Mouse (Mus musculus) brown adipose tissue, adult 24 weeks (tissue): ENCODE results near the gene Mtr. TPM values are rescaled to one million over a fixed set of nuclear protein-coding genes. Genes with fewer than 3 reads are reported as not detected.

Source experiments
- H3K27ac ChIP-seq: fragments of 200-500 bp; replicated peaks from 2 replicates; pipeline ENCODE4 v1.5.1; 2012; ENCODE audit warnings: low read depth, mild to moderate bottlenecking, low read length
- H3K4me1 ChIP-seq: fragments of 200-500 bp; 2 replicates; pipeline ENCODE4 v1.6.1; 2012; ENCODE audit warnings: low read length, mixed read lengths; ENCODE audit not compliant: control insufficient read depth, insufficient read depth, insufficient read length
- H3K4me3 ChIP-seq: fragments of 200-500 bp; 2 replicates; pipeline ENCODE4 v1.5.1; 2012; ENCODE audit warnings: low read depth, mild to moderate bottlenecking, low read length, moderate library complexity; ENCODE audit not compliant: insufficient read depth
- polyA plus RNA-seq: library from polyadenylated mRNA; stranded (reverse); fragments of >200 nt; gene quantifications from 2 replicates; pipeline ENCODE4 v1.2.4, GENCODE M21; 2012; ENCODE audit not compliant: missing spikeins, insufficient read depth, insufficient read length

The Mtr gene
- polyA plus RNA-seq, 1 experiment: 5.1 TPM

GRCm38 (mm10) chr13:12263996-12264395, 6.1 kb upstream of the Mtr start:
- Histone ChIP-seq H3K27ac (no peak overlapping the region), H3K4me3 (no peak overlapping the region), H3K4me1 (no peaks in the 10 kb centered on the region; the same call in 1 of the 2 replicates)

DNA sequence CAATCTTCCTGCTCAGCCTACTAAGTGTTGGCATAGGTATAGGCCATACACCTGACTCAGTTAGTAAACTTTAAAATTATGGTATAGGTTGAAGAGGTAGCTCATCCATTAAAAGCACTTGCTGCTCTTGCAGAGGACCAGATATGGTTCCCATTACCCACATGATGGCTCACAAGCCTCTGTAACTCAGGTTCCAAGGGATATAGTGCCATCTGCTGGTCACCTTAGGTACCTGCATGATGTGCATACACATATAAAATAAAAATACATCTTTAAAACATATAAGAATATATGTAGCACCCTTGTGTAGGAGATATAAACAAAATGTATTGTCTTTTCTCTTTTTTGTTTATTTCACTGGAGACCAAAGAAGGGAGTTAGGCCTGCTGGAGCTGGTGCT, 3.6 kb upstream of the Mtr start:
- Histone ChIP-seq H3K27ac (no peak overlapping the region), H3K4me1 (no peaks in the 10 kb centered on the region; the same call in 1 of the 2 replicates), H3K4me3 (no peak overlapping the region)

- H3K4me1 ChIP-seq: peaks cover 3% of the 10 kb centered on the region; the same call in 1 of the 2 replicates
- H3K27ac ChIP-seq: peak overlapping the region; percentile 58
- H3K4me3 ChIP-seq: peak overlapping the region; percentile 89
Measured at GRCm38 (mm10) chr13:12256871-12257390, 982 bp downstream of the Mtr start.

GRCm38 (mm10) chr13:12255911-12256705, 1.8 kb downstream of the Mtr start:
- Histone ChIP-seq H3K4me3 (peak overlapping the region; percentile 40; the same call in 1 of the 2 replicates), H3K27ac (no peak overlapping the region; the same call in 1 of the 2 replicates), H3K4me1 (peaks cover 3% of the 10 kb centered on the region; the same call in 1 of the 2 replicates)

GRCm38 (mm10) chr13:12250496-12250895, 7.4 kb downstream of the Mtr start:
- Histone ChIP-seq H3K27ac (no peak overlapping the region), H3K4me1 (no peaks in the 10 kb centered on the region), H3K4me3 (no peak overlapping the region)

DNA sequence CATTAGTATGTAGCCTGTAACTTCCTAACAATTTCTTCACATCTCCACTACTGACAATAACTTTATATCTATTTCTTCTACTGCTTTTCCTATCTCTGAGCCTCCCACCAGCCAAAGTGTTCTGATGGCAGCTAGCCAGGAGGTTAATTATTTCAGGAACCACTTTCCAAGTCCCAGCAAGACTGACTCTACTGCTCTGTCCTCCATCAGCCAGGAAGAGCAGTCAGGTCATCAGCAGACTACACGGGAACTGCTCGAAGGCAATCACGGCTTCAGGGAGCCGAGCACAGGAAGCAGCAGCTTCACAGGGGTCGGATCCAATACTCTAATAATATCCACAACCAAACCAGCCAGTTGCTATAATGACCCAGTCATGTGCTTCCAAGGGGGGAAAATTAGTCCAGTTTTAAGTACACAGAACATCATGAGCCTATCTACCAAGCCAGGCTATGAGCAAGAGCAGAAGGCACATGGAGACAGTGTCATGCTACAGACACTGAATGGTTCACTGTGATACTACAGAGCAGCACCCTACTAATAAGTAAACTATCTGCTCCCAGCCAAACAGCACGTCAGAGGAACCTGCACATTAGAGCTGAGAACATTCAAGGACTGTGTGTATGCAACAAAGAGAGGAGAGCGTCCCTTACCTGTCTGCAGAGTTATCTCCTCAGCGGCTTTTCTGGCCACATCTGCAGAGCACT, 8.6 kb downstream of the Mtr start:
- Histone ChIP-seq H3K4me1 (no peaks in the 10 kb centered on the region), H3K4me3 (no peak overlapping the region), H3K27ac (no peak overlapping the region)

DNA sequence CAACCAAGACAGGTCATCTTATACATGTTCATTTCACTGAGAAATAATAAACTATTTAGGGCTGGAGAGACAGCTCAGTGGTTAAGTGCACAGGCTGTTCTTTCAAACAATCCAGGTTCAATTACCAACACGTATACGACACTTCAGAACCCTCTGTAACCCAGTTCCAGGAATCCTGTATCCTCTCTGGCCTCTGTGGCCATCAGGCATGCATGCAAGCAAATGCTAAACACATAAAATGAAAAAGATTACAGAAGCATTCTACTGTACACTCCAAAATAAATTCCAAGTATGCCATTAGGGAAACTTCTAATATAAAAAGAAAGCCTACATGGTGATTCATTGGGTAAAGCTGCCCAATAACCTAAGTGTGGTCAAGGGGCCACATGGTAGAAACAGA, 12.0 kb downstream of the Mtr start:
- Histone ChIP-seq H3K4me1 (no peaks in the 10 kb centered on the region), H3K4me3 (no peak overlapping the region), H3K27ac (no peak overlapping the region)

DNA sequence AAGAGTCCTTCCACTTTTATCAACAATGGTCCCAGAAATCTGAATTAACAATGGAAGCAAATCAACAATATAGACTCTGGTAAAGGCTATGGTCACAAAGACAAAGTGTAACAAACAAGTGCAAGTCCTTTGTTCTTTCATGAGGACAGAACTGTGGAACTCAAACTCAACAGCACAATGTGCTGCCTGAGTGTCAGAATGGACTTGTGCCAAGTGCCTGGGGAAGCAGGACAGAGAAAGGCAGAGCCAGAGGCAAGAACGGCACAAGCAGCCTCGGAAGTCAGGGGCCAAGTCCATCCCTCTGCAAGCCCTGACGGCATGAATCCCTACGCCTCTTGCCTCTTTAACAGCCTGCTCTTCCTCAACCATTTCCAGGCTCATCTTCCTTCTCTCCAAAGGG, 13.9 kb downstream of the Mtr start:
- no peak overlapping the region for H3K27ac ChIP-seq
- H3K4me1 ChIP-seq: no peaks in the 10 kb centered on the region
- no peak overlapping the region for H3K4me3 ChIP-seq

DNA sequence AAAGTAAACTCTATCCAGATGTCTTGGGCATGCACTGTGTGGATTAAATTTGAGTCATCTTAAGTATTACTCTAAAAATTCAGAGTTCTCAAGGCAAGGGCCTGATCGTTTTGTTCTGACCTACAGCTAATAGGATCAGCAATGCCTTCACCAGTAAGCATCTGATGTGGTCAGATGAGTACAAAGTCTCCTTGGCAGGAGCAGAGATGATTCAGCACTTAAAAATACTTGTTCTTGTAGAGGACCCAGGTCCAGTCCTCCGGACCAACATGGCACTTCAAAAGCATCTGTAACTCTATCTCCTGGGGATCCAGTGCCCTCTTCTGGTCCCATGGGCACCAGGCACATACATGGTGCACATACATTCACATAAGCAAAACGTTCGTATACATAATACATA, 25.8 kb downstream of the Mtr start:
- no peak overlapping the region for H3K4me3 ChIP-seq
- H3K27ac ChIP-seq: no peak overlapping the region
- no peaks in the 10 kb centered on the region for H3K4me1 ChIP-seq

GRCm38 (mm10) chr13:12228248-12228647, 29.7 kb downstream of the Mtr start:
- Histone ChIP-seq H3K4me3 (no peak overlapping the region), H3K27ac (no peak overlapping the region), H3K4me1 (no peaks in the 10 kb centered on the region)

DNA sequence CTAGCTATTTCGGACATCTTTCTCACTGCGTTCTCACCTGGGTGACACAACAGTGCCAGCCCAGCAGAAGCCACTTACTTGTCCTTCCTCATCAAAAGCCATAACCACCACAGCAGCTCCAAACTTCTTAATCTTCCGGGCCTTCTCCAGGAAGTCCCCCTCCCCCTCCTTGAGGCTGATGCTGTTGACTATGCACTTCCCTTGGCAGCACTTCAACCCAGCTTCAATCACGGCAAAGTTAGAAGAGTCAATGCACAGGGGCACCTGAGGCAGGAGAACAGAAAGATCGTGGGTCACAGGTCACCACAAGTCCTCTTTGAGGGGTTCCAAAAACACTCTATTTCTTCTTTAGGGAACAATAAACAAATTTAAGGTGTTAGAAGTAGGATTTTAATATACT, 30.3 kb downstream of the Mtr start:
- H3K27ac ChIP-seq: no peak overlapping the region
- no peaks in the 10 kb centered on the region for H3K4me1 ChIP-seq
- no peak overlapping the region for H3K4me3 ChIP-seq

- no peaks in the 10 kb centered on the region for H3K4me1 ChIP-seq
- H3K27ac ChIP-seq: no peak overlapping the region
Measured at GRCm38 (mm10) chr13:12218603-12219002, 39.3 kb downstream of the Mtr start.

DNA sequence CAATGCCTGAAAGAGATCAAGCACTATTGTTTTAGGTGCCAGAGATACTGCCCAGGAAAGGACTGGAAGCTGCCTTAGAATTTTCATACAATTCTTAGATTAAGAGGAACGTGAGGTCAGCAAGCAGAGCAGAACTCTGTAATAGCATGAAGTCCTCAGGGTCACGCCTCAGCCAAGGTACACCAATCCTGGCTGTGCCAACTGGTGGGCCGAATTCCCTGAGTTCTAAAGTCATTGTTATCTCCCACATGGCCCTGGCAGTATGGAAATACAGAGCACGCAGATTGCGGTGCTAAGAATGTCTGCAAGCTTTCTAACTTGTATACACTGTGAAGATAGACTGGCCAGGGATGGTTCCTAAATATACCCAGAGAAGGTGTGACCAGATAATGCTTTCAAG, 43.0 kb downstream of the Mtr start:
- Histone ChIP-seq H3K4me1 (no peaks in the 10 kb centered on the region), H3K27ac (no peak overlapping the region), H3K4me3 (no peak overlapping the region)

More at GRCm38 (mm10) chr13:12218603-12219002, 39.3 kb downstream of the Mtr start:
- H3K4me3 ChIP-seq: no peak overlapping the region

- no peak overlapping the region for H3K27ac ChIP-seq
Measured at GRCm38 (mm10) chr13:12211058-12211457, 46.9 kb downstream of the Mtr start.

DNA sequence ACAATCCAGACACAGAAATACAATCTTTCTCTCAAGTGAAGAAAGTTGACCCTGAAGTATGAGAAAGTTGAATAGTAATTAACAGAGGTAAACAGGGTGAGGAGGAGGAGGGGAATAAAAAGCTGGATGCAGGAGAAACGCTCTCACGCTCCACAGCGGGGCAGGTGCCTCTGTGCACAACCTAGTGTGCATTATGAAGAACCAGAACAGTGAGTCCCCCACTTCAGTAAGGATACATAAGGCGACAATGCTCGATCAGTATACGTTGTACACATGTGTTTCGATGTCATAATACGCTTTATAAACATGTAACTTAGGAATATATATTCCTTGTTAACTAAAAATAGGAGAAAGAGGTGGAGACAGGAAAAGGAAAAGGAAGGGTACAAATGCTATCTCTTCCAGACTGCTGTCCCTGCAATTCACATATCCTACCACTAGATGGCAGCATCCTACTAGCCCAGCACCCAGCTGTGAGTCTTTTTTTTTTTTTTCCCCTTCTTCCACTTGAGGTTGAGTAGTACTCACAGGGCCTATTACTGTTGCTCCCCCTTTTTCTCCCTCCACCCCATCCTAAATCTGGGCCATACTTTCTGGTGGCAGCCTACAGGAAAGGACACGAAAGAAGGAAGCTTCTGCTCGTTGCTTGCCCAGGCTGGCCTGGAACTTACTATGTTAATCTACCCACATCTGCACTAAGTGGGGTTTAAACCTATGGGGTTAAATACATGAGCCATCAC, 47.7 kb downstream of the Mtr start:
- H3K4me1 ChIP-seq: no peaks in the 10 kb centered on the region
- H3K4me3 ChIP-seq: no peak overlapping the region
- no peak overlapping the region for H3K27ac ChIP-seq

More at GRCm38 (mm10) chr13:12211058-12211457, 46.9 kb downstream of the Mtr start:
- no peaks in the 10 kb centered on the region for H3K4me1 ChIP-seq
- no peak overlapping the region for H3K4me3 ChIP-seq
